Mouse (Mus musculus) E14TG2a.4 (cell line): Measurements from ENCODE around the gene Zfp148.

Experiments
- CTCF ChIP-seq: conservative IDR thresholded peaks from 2 replicates; pipeline ENCODE4 v1.5.1; 2014; ENCODE audit warnings: low read length
- NANOG ChIP-seq: IDR thresholded peaks from 2 replicates; pipeline ENCODE4 v1.6.1; 2014; ENCODE audit warnings: borderline replicate concordance, low read length, mixed read lengths
- POU5F1 ChIP-seq: IDR thresholded peaks from 2 replicates; pipeline ENCODE4 v1.6.1; 2014; ENCODE audit warnings: low read length, borderline replicate concordance

DNA sequence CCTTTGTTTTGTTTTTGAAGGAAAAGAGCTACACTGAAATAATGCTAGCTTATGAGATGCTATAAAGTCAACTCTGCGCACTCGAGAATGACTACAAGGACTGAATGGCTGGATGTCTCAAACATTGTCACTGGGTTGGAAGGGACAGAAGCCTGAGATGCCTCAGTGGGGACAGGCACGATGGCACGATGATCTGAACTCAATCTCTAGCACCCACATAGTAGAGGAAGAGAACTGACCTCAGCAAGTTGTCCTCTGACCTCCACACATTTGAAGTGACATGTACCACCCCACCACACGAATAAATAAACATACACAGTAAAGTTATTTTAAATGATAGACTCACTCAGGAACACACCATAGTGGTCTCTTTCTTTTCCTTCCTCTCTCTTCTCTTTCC lies 4.4 kb upstream of the Zfp148 start:
- TF ChIP-seq CTCF (no peak), POU5F1 (no peak), NANOG (no peak)
